Mouse (Mus musculus) midbrain, embryonic 13.5 days (tissue): Measurements from ENCODE around the gene Rbm47. TPM values are rescaled to one million over a fixed set of nuclear protein-coding genes. Genes with fewer than 3 reads are reported as not detected.
A peak's percentile ranks its signal among the peaks of the same experiment; 100 is the strongest.

Source experiments
- ATAC-seq: fragments of 200-750 bp; cut with Nextera tagmentation; 2 replicates; pipeline ENCODE4 v1.8.0; 2017; ENCODE audit warnings: mild to moderate bottlenecking, moderate TSS enrichment, moderate library complexity
- H3K27ac ChIP-seq: fragments of 300-500 bp; sonication (generic); 2 replicates; pipeline ENCODE4 v1.5.1; 2015; ENCODE audit warnings: inconsistent platforms, mild to moderate bottlenecking, moderate library complexity
- H3K27me3 ChIP-seq: fragments of 300-500 bp; sonication (generic); 2 replicates; pipeline ENCODE4 v1.6.1; 2015; ENCODE audit warnings: mild to moderate bottlenecking, inconsistent platforms
- H3K36me3 ChIP-seq: fragments of 300-500 bp; sonication (generic); 2 replicates; pipeline ENCODE4 v1.6.1; 2015; ENCODE audit warnings: mild to moderate bottlenecking, inconsistent platforms
- H3K4me1 ChIP-seq: fragments of 300-500 bp; sonication (generic); replicated peaks from 2 replicates; pipeline ENCODE4 v1.6.1; 2015; ENCODE audit warnings: inconsistent platforms
- H3K4me2 ChIP-seq: fragments of 300-500 bp; sonication (generic); replicated peaks from 2 replicates; pipeline ENCODE4 v1.6.1; 2015; ENCODE audit warnings: moderate library complexity, mild to moderate bottlenecking, inconsistent platforms
- H3K4me3 ChIP-seq: fragments of 300-500 bp; sonication (generic); replicated peaks from 2 replicates; pipeline ENCODE4 v1.5.1; 2015; ENCODE audit warnings: mild to moderate bottlenecking, inconsistent platforms
- H3K9ac ChIP-seq: fragments of 300-500 bp; sonication (generic); replicated peaks from 2 replicates; pipeline ENCODE4 v1.6.1; 2015; ENCODE audit warnings: mild to moderate bottlenecking, inconsistent platforms
- H3K9me3 ChIP-seq: fragments of 300-500 bp; sonication (generic); 2 replicates; pipeline ENCODE4 v1.6.1; 2016; ENCODE audit warnings: mild to moderate bottlenecking, inconsistent platforms
- WGBS: fragments of 180-500 bp; shearing (Covaris S2); methylation state at CpG from one replicate; pipeline ENCODE4 v1.1.7; 2015; 5-methylcytosine and 5-hydroxymethylcytosine counted together
- polyA plus RNA-seq: library from polyadenylated mRNA; unstranded; fragments of >200 nt; fragmentation: Nextera tagmentation; extraction: Ambion mirVana; gene quantifications from 2 replicates; pipeline ENCODE4 v1.2.1, GENCODE M21; 2015

The Rbm47 gene
- polyA plus RNA-seq, 1 experiment from 2014 or later, result 2.5 TPM

GRCm38 (mm10) chr5:66043897-66044296 lies 129.0 kb downstream of the Rbm47 start:
- Histone ChIP-seq H3K27me3 (no peaks in the 10 kb centered on the region), H3K4me3 (no peak overlapping the region), H3K27ac (no peak overlapping the region), H3K9me3 (no peaks in the 10 kb centered on the region), H3K36me3 (no peaks in the 10 kb centered on the region), H3K4me2 (no peak overlapping the region), H3K4me1 (no peaks in the 10 kb centered on the region), H3K9ac (no peak overlapping the region)
- 87% methylated on average over 3 of the region's 3 CpGs for WGBS
- no peak for ATAC-seq

GRCm38 (mm10) chr5:66042651-66043340 lies 130.1 kb downstream of the Rbm47 start:
- Histone ChIP-seq H3K4me3 (no peak overlapping the region), H3K9me3 (no peaks in the 10 kb centered on the region), H3K4me2 (no peak overlapping the region), H3K27ac (no peak overlapping the region), H3K27me3 (no peaks in the 10 kb centered on the region), H3K4me1 (no peaks in the 10 kb centered on the region), H3K9ac (no peak overlapping the region), H3K36me3 (no peaks in the 10 kb centered on the region)
- 55% methylated on average over 10 of the region's 10 CpGs for WGBS
- no peak for ATAC-seq

GRCm38 (mm10) chr5:66040744-66041279 lies 132.1 kb downstream of the Rbm47 start:
- Histone ChIP-seq H3K4me2 (no peak overlapping the region), H3K9ac (no peak overlapping the region), H3K27me3 (no peaks in the 10 kb centered on the region), H3K4me1 (peaks cover 8% of the 10 kb centered on the region; the same call in 1 of the 2 replicates), H3K36me3 (no peaks in the 10 kb centered on the region), H3K9me3 (no peaks in the 10 kb centered on the region), H3K27ac (no peak overlapping the region), H3K4me3 (no peak overlapping the region)
- WGBS, result 95% methylated on average over 7 of the region's 7 CpGs
- no peak for ATAC-seq

- H3K27me3 ChIP-seq, result no peaks in the 10 kb centered on the region
- no peak overlapping the region for H3K4me3 ChIP-seq
- H3K36me3 ChIP-seq, result no peaks in the 10 kb centered on the region
- H3K27ac ChIP-seq, result no peak overlapping the region
- H3K4me2 ChIP-seq, result no peak overlapping the region
- ATAC-seq, result no peak
- no peaks in the 10 kb centered on the region for H3K9me3 ChIP-seq
- 94% methylated on average over 2 of the region's 2 CpGs for WGBS
- no peak overlapping the region for H3K9ac ChIP-seq
- H3K4me1 ChIP-seq, result peaks cover 8% of the 10 kb centered on the region; the same call in 1 of the 2 replicates
Measured at GRCm38 (mm10) chr5:66039813-66040212, 133.1 kb downstream of the Rbm47 start.

GRCm38 (mm10) chr5:66037066-66037465 lies 135.9 kb downstream of the Rbm47 start:
- H3K4me3 ChIP-seq, result no peak overlapping the region
- WGBS, result 76% methylated on average over 6 of the region's 6 CpGs
- ATAC-seq, result no peak
- peaks cover 8% of the 10 kb centered on the region; the same call in 1 of the 2 replicates for H3K4me1 ChIP-seq
- H3K36me3 ChIP-seq, result no peaks in the 10 kb centered on the region
- no peaks in the 10 kb centered on the region for H3K27me3 ChIP-seq
- H3K9ac ChIP-seq, result no peak overlapping the region
- H3K4me2 ChIP-seq, result no peak overlapping the region
- no peaks in the 10 kb centered on the region for H3K9me3 ChIP-seq
- H3K27ac ChIP-seq, result no peak overlapping the region

GRCm38 (mm10) chr5:66036440-66037054 lies 136.4 kb downstream of the Rbm47 start:
- Histone ChIP-seq H3K36me3 (no peaks in the 10 kb centered on the region), H3K9me3 (no peaks in the 10 kb centered on the region), H3K27ac (no peak overlapping the region), H3K27me3 (no peaks in the 10 kb centered on the region), H3K4me1 (peaks cover 8% of the 10 kb centered on the region; the same call in 1 of the 2 replicates), H3K9ac (no peak overlapping the region), H3K4me2 (no peak overlapping the region), H3K4me3 (no peak overlapping the region)
- WGBS, result 38% methylated on average over 7 of the region's 7 CpGs
- peak; percentile 17; the same call in 1 of the 2 replicates for ATAC-seq

GRCm38 (mm10) chr5:66034375-66035195 lies 138.3 kb downstream of the Rbm47 start:
- ATAC-seq, result no peak
- WGBS, result 59% methylated on average over 14 of the region's 14 CpGs
- Histone ChIP-seq H3K27ac (no peak overlapping the region), H3K4me1 (peaks cover 8% of the 10 kb centered on the region; the same call in 1 of the 2 replicates), H3K4me2 (no peak overlapping the region), H3K9ac (no peak overlapping the region), H3K36me3 (no peaks in the 10 kb centered on the region), H3K27me3 (no peaks in the 10 kb centered on the region), H3K9me3 (no peaks in the 10 kb centered on the region), H3K4me3 (no peak overlapping the region)

- no peak overlapping the region for H3K27ac ChIP-seq
- no peak for ATAC-seq
- no peaks in the 10 kb centered on the region for H3K9me3 ChIP-seq
- no peaks in the 10 kb centered on the region for H3K36me3 ChIP-seq
- H3K4me2 ChIP-seq, result no peak overlapping the region
- WGBS, result 91% methylated on average over 1 of the region's 1 CpGs
- H3K4me3 ChIP-seq, result no peak overlapping the region
- no peaks in the 10 kb centered on the region for H3K27me3 ChIP-seq
- H3K9ac ChIP-seq, result no peak overlapping the region
- peaks cover 8% of the 10 kb centered on the region; the same call in 1 of the 2 replicates for H3K4me1 ChIP-seq
Measured at GRCm38 (mm10) chr5:66032826-66033225, 140.1 kb downstream of the Rbm47 start.

- H3K9ac ChIP-seq, result no peak overlapping the region
- ATAC-seq, result no peak
- WGBS, result 87% methylated on average over 5 of the region's 5 CpGs
Measured at GRCm38 (mm10) chr5:66031699-66032098, 141.2 kb downstream of the Rbm47 start.

GRCm38 (mm10) chr5:66028232-66028631 lies 144.7 kb downstream of the Rbm47 start:
- no peak overlapping the region for H3K27ac ChIP-seq
- ATAC-seq, result no peak
- H3K4me3 ChIP-seq, result no peak overlapping the region
- no peaks in the 10 kb centered on the region for H3K27me3 ChIP-seq
- no peaks in the 10 kb centered on the region for H3K36me3 ChIP-seq
- WGBS, result 96% methylated on average over 5 of the region's 5 CpGs
- no peak overlapping the region for H3K9ac ChIP-seq
- H3K4me1 ChIP-seq, result no peaks in the 10 kb centered on the region
- peaks cover 12% of the 10 kb centered on the region; the same call in 1 of the 2 replicates for H3K9me3 ChIP-seq
- H3K4me2 ChIP-seq, result no peak overlapping the region

More at GRCm38 (mm10) chr5:66031699-66032098, 141.2 kb downstream of the Rbm47 start:
- Histone ChIP-seq H3K4me2 (no peak overlapping the region), H3K4me3 (no peak overlapping the region), H3K9me3 (peaks cover 4% of the 10 kb centered on the region; the same call in 1 of the 2 replicates), H3K4me1 (peaks cover 6% of the 10 kb centered on the region; the same call in 1 of the 2 replicates), H3K27me3 (no peaks in the 10 kb centered on the region), H3K36me3 (no peaks in the 10 kb centered on the region), H3K27ac (no peak overlapping the region)

GRCm38 (mm10) chr5:66027206-66027605 lies 145.7 kb downstream of the Rbm47 start:
- no peaks in the 10 kb centered on the region for H3K27me3 ChIP-seq
- no peaks in the 10 kb centered on the region for H3K36me3 ChIP-seq
- ATAC-seq, result no peak
- no peak overlapping the region for H3K4me3 ChIP-seq
- no peak overlapping the region for H3K4me2 ChIP-seq
- H3K27ac ChIP-seq, result no peak overlapping the region
- H3K9me3 ChIP-seq, result peaks cover 14% of the 10 kb centered on the region; the same call in 1 of the 2 replicates
- 97% methylated on average over 8 of the region's 8 CpGs for WGBS
- H3K9ac ChIP-seq, result no peak overlapping the region
- no peaks in the 10 kb centered on the region for H3K4me1 ChIP-seq
